In the genomic region with DNA sequence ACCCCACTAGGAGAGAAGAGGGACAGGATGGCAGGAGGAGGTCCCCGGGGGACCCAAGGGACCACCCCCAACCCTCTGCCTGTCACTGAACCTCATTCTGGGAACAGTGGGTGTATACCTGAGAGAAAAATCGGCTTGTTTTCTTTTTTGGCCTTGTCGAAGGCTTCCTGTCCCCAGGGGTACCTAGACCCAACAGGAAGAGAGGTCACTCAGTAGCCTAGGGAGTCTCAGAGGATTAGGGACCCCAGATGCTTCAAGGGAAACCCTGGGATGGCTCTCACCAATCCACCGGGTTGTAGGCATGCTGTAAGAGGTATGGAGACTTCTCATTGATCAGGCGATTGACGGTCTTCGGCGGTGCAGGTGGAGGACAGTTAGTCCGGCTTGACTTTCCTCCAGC, we compare ENCODE assay signal across 32 mouse cellular contexts. TPM values are rescaled to one million over a fixed set of nuclear protein-coding genes. Genes with fewer than 3 reads are reported as not detected.
"Had no signal": no experiment of that assay in that cellular context is flagged by ENCODE, and none has a peak within 500 bp of the region (broad histone marks: within the 10 kb centered on the region; RNA-seq: fewer than 3 reads in every experiment).

No protein-coding gene starts in this region.

- H3K4me3 ChIP-seq: limb, embryonic 12.5 days; limb, embryonic 13.5 days; limb, embryonic 15.5 days; liver, embryonic 12.5 days; liver, embryonic 13.5 days; liver, embryonic 15.5 days; lung, embryonic 15.5 days; megakaryocyte, embryonic 14.5 days; midbrain, embryonic 10.5 days; midbrain, embryonic 12.5 days; midbrain, embryonic 13.5 days; midbrain, embryonic 15.5 days; myocyte had no signal

- H3K27ac ChIP-seq: limb, embryonic 12.5 days; limb, embryonic 13.5 days; limb, embryonic 15.5 days; liver, embryonic 12.5 days; liver, embryonic 13.5 days; liver, embryonic 14.5 days; liver, embryonic 15.5 days; lung, embryonic 15.5 days; macrophage; midbrain, embryonic 10.5 days; midbrain, embryonic 12.5 days; midbrain, embryonic 13.5 days; midbrain, embryonic 15.5 days had no signal

- DNase-seq: left cerebral cortex, postnatal 4 days; liver; liver, embryonic 13.5 days; liver, postnatal 0 days; lung, adult 18-20 months; lung, adult 2 months; lung, embryonic 14.5 days; lung, postnatal 10 days; lung, postnatal 14 days; lung, postnatal 36 days; lung, postnatal 4 days; midbrain, embryonic 14.5 days had no signal

- H3K36me3 ChIP-seq: limb, embryonic 10.5 days; limb, embryonic 12.5 days; limb, embryonic 13.5 days; limb, embryonic 15.5 days; liver, embryonic 12.5 days; liver, embryonic 13.5 days; liver, embryonic 15.5 days; lung, embryonic 15.5 days; midbrain, embryonic 10.5 days; midbrain, embryonic 12.5 days; midbrain, embryonic 13.5 days; midbrain, embryonic 15.5 days had no signal

- H3K4me1 ChIP-seq: liver, embryonic 13.5 days; midbrain, embryonic 12.5 days had no signal

RNA-seq across cellular contexts. Expression of a gene that starts 1.3 kb away (rescaled TPM):
- polyA plus RNA-seq: limb, embryonic 10.5 days; limb, embryonic 11.5 days; liver, adult 2 months; liver, embryonic 11.5 days; liver, embryonic 12.5 days; liver, embryonic 13.5 days; liver, embryonic 14.5 days; liver, embryonic 15.5 days; liver, embryonic 16.5 days; liver, postnatal 0 days; macrophage; midbrain, embryonic 10.5 days; midbrain, embryonic 11.5 days; midbrain, embryonic 13.5 days; myocyte had no signal

RNA-seq across cellular contexts. Expression of a gene that starts 10.6 kb away (rescaled TPM):
- polyA plus RNA-seq: macrophage had no signal

RNA-seq across cellular contexts. Expression of a gene that starts 15.1 kb away (rescaled TPM):
- polyA plus RNA-seq: liver, embryonic 12.5 days; macrophage had no signal

RNA-seq across cellular contexts. Expression of a gene that starts 36.9 kb away (rescaled TPM):
- polyA plus RNA-seq: liver, embryonic 15.5 days; liver, embryonic 16.5 days had no signal
